Mouse (Mus musculus) kidney, postnatal 0 days (tissue): ENCODE data around the gene Mansc4. TPM values are rescaled to one million over a fixed set of nuclear protein-coding genes. Genes with fewer than 3 reads are reported as not detected.

Experiments used
- ATAC-seq: fragments of 200-750 bp; cut with Nextera tagmentation; replicated peaks from 2 replicates; pipeline ENCODE4 v1.8.0; 2017; ENCODE audit warnings: low read depth, moderate number of reproducible peaks, moderate TSS enrichment, moderate library complexity; ENCODE audit not compliant: low FRiP score
- DNase-seq: peaks from one replicate; pipeline ENCODE4 v3.0.0-alpha.2; 2016; ENCODE audit warnings: low spot score
- H3K27ac ChIP-seq: fragments of 300-500 bp; sonication (generic); 2 replicates; pipeline ENCODE4 v1.5.1; 2014; ENCODE audit warnings: mild to moderate bottlenecking
- H3K27me3 ChIP-seq: fragments of 300-500 bp; sonication (generic); 2 replicates; pipeline ENCODE4 v1.6.1; 2014; ENCODE audit warnings: low read length, mixed read lengths; ENCODE audit not compliant: insufficient read depth
- H3K36me3 ChIP-seq: fragments of 300-500 bp; sonication (generic); 2 replicates; pipeline ENCODE4 v1.6.1; 2014; ENCODE audit warnings: low read length, mixed read lengths; ENCODE audit not compliant: insufficient read depth
- H3K4me1 ChIP-seq: fragments of 300-500 bp; sonication (generic); replicated peaks from 2 replicates; pipeline ENCODE4 v1.6.1; 2014; ENCODE audit warnings: antibody characterized with exemption, low read length, mixed read lengths; ENCODE audit not compliant: insufficient read depth
- H3K4me2 ChIP-seq: fragments of 300-500 bp; sonication (generic); 2 replicates; pipeline ENCODE4 v1.6.1; 2014; ENCODE audit warnings: mild to moderate bottlenecking, low read length, moderate library complexity, mixed read lengths
- H3K4me3 ChIP-seq: fragments of 300-500 bp; sonication (generic); replicated peaks from 2 replicates; pipeline ENCODE4 v1.5.1; 2014; ENCODE audit warnings: low read depth, low read length
- H3K9ac ChIP-seq: fragments of 300-500 bp; sonication (generic); 2 replicates; pipeline ENCODE4 v1.6.1; 2014; ENCODE audit warnings: low read depth, low read length
- H3K9me3 ChIP-seq: fragments of 300-500 bp; sonication (generic); replicated peaks from 2 replicates; pipeline ENCODE4 v1.6.1; 2016; ENCODE audit warnings: low read length, inconsistent platforms, mixed read lengths
- CTCF ChIP-seq: IDR thresholded peaks from 2 replicates; pipeline ENCODE4 v1.5.1; 2016; ENCODE audit warnings: antibody characterized with exemption, low read depth, mild to moderate bottlenecking, moderate library complexity
- WGBS: fragments of 180-500 bp; shearing (Covaris S2); extraction: QIAGEN DNeasy Blood & Tissue Kit; methylation state at CpG from one replicate; pipeline ENCODE4 v1.1.7; 2014; 5-methylcytosine and 5-hydroxymethylcytosine counted together
- polyA plus RNA-seq: library from polyadenylated mRNA; unstranded; fragments of >200 nt; fragmentation: Nextera tagmentation; extraction: Ambion mirVana; gene quantifications from 2 replicates; pipeline ENCODE4 v1.2.1, GENCODE M21; 2015

The Mansc4 gene
- polyA plus RNA-seq, 1 experiment from 2014 or later = 3.7 TPM

DNA sequence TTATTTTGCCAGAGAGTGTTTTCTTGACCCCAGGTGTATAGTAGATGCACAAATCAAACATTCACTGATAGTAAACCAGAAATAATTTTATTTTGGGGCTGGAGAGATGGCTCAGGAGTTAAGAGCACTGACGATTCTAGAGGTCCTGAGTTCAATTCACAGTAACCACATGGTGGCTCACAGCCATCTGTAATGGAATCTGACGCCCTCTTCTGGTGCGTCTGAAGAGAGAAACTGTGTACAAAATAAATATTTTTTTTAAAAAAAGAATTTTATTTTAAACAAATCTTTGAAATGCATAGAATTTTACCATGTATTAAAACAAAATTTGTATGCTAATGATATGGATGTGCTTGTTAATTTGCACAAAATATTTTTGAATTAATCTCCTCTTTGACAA, 1.7 kb upstream of the Mansc4 start:
- WGBS = 88% methylated on average over 3 of the region's 3 CpGs
- DNase-seq (no peak), ATAC-seq (no peak)
- H3K4me2 ChIP-seq = no peak overlapping the region
- no peak overlapping the region for H3K4me3 ChIP-seq
- no peaks in the 10 kb centered on the region for H3K9me3 ChIP-seq
- H3K27me3 ChIP-seq = no peaks in the 10 kb centered on the region
- H3K4me1 ChIP-seq = peaks cover 8% of the 10 kb centered on the region; the same call in 1 of the 2 replicates
- no peaks in the 10 kb centered on the region for H3K36me3 ChIP-seq
- no peak overlapping the region for H3K27ac ChIP-seq
- TF ChIP-seq CTCF = peak; percentile 22; the same call in 1 of the 2 replicates
- H3K9ac ChIP-seq = no peak overlapping the region

DNA sequence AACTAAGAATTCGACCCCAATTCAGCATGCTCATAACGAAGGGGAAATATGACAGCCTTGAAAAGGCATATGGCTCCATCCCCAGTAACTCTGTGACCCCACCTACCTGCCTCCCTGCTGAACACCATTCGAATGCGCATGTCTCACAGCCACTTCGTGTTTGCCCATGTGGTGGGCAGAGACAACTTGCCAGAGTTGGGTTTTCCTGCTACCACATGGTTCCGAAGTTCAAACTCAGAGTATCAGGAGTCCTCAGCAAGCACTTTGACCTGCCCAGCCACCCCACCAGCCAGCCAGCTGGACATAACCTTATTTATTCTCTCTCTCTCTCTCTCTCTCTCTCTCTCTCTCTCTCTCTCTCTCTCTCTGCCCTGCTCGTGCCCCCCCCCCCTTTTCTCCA, 904 bp upstream of the Mansc4 start:
- no peak overlapping the region for H3K4me2 ChIP-seq
- H3K27ac ChIP-seq = no peak overlapping the region
- TF ChIP-seq CTCF = no peak
- no peaks in the 10 kb centered on the region for H3K9me3 ChIP-seq
- 42% methylated on average over 6 of the region's 7 CpGs for WGBS
- no peak overlapping the region for H3K9ac ChIP-seq
- no peaks in the 10 kb centered on the region for H3K27me3 ChIP-seq
- H3K4me1 ChIP-seq = peaks cover 7% of the 10 kb centered on the region; the same call in 1 of the 2 replicates
- no peak overlapping the region for H3K4me3 ChIP-seq
- H3K36me3 ChIP-seq = no peaks in the 10 kb centered on the region
- ATAC-seq (no peak), DNase-seq (no peak)

DNA sequence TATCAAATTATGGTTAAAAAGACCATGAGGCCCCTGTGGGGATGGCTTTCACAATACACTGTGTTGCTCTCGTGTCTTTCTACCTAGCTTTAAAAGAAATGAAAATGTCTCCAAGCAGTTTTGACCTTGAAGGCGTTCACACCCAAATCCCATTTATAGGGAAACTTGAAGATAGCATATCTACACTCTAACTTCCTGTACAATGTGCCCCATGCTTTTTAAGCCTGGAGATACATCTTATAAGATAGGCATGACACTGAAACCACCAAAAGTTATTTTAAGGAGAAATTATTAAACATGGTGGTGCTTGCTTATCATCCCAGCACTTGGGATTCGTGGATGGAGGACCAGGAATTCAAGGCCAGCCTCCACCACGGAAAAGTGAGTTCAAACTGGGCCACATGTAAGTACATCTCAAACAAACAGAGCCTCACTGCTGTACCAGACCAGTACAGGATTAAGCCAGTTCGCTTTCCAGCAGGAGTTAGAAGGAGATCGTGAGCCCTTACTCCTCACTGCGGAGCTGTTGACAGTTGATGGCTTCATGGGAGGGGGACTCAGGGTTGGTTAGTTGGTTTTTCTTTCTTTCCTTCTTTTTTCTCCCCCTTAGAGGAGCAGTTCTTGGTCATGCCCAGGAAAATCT, 1.3 kb downstream of the Mansc4 start:
- no peaks in the 10 kb centered on the region for H3K4me1 ChIP-seq
- no peak overlapping the region for H3K4me3 ChIP-seq
- H3K4me2 ChIP-seq = no peak overlapping the region
- ATAC-seq = no peak
- DNase-seq = no peak
- no peaks in the 10 kb centered on the region for H3K27me3 ChIP-seq
- H3K9me3 ChIP-seq = no peaks in the 10 kb centered on the region
- no peaks in the 10 kb centered on the region for H3K36me3 ChIP-seq
- 58% methylated on average over 7 of the region's 7 CpGs for WGBS
- no peak overlapping the region; the same call in 1 of the 2 replicates for H3K27ac ChIP-seq
- no peak overlapping the region for H3K9ac ChIP-seq
- TF ChIP-seq CTCF = no peak

DNA sequence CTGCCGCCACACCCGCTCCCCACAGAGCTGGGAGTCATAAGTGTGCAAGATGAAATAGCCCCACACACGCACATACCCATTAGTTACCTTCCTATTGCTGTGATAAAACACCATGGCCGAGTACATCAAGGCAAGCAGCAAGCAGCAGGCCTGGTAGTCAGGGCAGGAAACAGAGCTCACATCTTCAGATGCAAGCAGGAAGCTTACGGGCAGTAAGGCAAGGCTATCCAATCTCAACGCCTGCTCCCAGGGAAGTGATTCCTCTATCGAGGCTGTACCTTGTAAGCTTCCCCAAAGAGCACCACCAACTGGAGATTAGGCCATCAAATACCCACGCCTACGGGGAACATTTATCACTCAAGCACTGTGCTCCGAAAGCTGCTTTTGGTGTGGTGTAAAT, 6.9 kb downstream of the Mansc4 start:
- DNase-seq (no peak), ATAC-seq (no peak)
- Histone ChIP-seq H3K4me1 (no peaks in the 10 kb centered on the region), H3K27ac (no peak overlapping the region), H3K9ac (no peak overlapping the region), H3K4me2 (no peak overlapping the region), H3K4me3 (no peak overlapping the region), H3K36me3 (no peaks in the 10 kb centered on the region), H3K27me3 (no peaks in the 10 kb centered on the region), H3K9me3 (no peaks in the 10 kb centered on the region)
- TF ChIP-seq CTCF = no peak
- 90% methylated on average over 10 of the region's 10 CpGs for WGBS

DNA sequence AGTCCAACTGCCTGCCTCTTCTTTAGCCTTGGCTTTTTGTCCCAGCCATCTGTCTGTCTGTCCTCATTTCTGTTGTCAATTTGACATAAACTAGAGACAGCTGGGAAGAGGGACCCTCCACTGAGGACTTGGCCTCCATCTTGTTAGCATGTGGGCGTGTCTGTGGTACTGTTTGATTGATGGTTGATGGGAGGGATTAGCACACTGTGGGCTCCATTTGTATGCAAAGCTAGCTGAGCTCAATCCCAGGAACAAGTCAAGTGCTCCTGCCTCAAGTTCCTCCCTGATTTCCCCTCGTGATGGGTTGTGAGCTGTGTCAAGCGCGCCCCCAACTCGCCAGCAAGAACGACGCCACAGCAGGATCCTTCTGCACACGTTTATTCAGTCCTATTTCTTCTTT, 10.0 kb downstream of the Mansc4 start:
- no peaks in the 10 kb centered on the region for H3K27me3 ChIP-seq
- DNase-seq (no peak), ATAC-seq (no peak)
- TF ChIP-seq CTCF = no peak
- H3K36me3 ChIP-seq = peaks cover under 1% of the 10 kb centered on the region; the same call in 1 of the 2 replicates
- no peak overlapping the region for H3K4me2 ChIP-seq
- no peak overlapping the region for H3K27ac ChIP-seq
- WGBS = 87% methylated on average over 8 of the region's 8 CpGs
- no peaks in the 10 kb centered on the region for H3K4me1 ChIP-seq
- H3K9ac ChIP-seq = no peak overlapping the region
- no peaks in the 10 kb centered on the region for H3K9me3 ChIP-seq
- no peak overlapping the region for H3K4me3 ChIP-seq

DNA sequence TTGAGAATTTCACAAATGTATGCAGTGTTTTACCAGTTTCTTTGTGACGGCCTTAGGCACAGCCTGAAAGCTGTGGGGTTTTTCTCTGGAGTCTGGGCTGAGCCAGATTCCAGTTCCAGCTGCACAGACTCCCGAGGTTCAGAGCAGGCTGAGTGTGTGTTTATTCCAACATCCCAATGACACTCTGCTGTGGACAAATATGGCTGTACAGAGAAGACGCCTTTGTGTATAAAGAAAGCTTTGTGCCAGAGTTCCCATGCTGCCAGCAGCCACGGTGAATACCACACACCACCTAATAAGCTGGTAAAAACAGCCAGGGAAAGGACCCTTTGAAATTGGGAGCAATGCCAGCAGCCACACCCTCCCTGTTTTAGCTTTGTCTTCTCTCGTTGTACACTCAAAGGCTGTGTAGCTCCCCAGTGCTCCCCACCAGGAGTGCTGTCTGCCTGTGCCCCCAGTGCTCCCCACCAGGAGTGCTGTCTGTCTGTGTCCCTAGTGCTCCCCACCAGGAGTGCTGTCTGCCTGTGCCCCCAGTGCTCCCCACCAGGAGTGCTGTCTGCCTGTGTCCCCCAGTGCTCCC, 10.9 kb downstream of the Mansc4 start:
- H3K36me3 ChIP-seq = peaks cover 10% of the 10 kb centered on the region
- H3K9me3 ChIP-seq = no peaks in the 10 kb centered on the region
- H3K9ac ChIP-seq = no peak overlapping the region
- 69% methylated on average over 5 of the region's 5 CpGs for WGBS
- ATAC-seq = no peak
- no peak for TF ChIP-seq CTCF
- no peak for DNase-seq
- no peaks in the 10 kb centered on the region for H3K4me1 ChIP-seq
- H3K4me2 ChIP-seq = no peak overlapping the region
- H3K4me3 ChIP-seq = no peak overlapping the region
- H3K27me3 ChIP-seq = no peaks in the 10 kb centered on the region
- H3K27ac ChIP-seq = no peak overlapping the region

DNA sequence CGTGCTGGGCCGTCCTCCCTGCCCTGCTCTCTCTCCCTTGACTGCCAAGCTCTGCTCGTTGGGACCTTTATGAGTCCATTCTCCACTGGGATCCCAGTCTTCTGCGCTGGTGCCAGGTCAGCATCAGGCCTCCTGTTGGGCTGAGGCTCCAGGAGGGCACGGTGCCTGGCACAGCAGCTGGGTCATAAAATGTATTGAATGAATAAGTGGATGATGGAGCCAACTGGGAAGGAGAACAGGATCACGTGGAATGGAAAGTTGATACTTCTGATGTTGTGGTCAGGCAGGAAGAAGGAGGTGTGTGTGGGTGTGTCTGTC, 21.9 kb downstream of the Mansc4 start:
- no peak overlapping the region for H3K4me3 ChIP-seq
- H3K9ac ChIP-seq = no peak overlapping the region
- peaks cover 35% of the 10 kb centered on the region; the same call in 1 of the 2 replicates for H3K36me3 ChIP-seq
- ATAC-seq (no peak), DNase-seq (no peak)
- H3K27ac ChIP-seq = no peak overlapping the region
- WGBS = 47% methylated on average over 6 of the region's 6 CpGs
- H3K4me1 ChIP-seq = no peaks in the 10 kb centered on the region
- no peaks in the 10 kb centered on the region for H3K27me3 ChIP-seq
- TF ChIP-seq CTCF = no peak
- no peaks in the 10 kb centered on the region for H3K9me3 ChIP-seq
- H3K4me2 ChIP-seq = no peak overlapping the region
